In the genomic region with DNA sequence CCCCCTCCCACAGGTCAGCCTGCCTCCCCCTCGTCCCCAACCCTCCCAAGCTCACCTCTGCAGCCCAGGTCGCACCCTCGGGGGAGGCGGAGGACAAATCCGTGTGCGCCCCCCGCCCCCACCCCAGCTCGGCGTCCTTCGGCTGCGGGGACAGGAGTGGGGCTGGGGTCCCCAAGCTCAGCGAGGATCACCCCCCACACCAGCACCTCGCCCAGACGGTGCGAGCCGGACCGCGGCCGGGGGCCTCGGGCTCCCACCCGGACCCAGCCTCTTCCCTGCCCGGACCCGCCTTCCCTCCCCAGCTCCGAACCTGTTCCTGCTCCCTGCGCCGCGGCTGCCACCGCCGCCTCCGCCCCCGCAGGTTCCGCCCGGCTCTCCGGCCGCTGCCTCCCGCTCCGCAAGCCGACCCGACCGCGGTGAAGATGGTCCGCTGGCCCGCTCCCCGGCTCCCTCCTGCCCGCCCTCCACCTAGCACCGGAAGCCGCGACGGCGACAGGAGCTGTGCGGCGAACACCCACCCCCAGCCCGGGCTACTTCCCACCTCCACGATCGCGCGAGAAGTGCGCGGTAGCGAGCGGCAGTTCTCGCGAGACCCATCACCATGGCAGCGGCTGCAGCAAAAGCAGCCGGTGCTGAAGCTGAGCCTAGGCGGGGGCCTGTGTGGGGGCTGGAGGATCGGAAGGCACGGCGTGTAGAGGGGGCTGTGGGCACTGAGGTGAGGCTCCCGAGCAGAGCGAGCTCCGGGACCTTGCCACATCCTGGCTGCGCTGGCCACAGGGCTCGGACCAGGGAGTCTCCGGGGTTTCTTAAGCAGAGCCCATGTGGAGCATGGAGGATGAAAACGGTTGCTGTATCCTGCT, we compare ENCODE assay signal across 7 mouse cellular contexts. TPM values are rescaled to one million over a fixed set of nuclear protein-coding genes. Genes with fewer than 3 reads are reported as not detected.
A peak's percentile ranks its signal among the peaks of the same experiment; 100 is the strongest.
DNase-seq lines count a peak whose midpoint lies in the region; ATAC-seq lines count a peak whose summit lies in the region.

A gene (minus strand): TSS at position 545 of the 860 bp plus-strand sequence.

- DNase-seq in adrenal gland, adult 2 months: peak; percentile 98
- peak; percentile 94 for DNase-seq in embryo, embryonic 11.5 days (ENCODE audit: low read depth, low spot score)
- DNase-seq in gastrocnemius, postnatal 4 days (ENCODE audit: low spot score in 2 of 2): peak; percentile 94 to 96
- peak; percentile 97 for DNase-seq in left cerebral cortex, postnatal 36 days (ENCODE audit: low spot score in 2 of 2)
- DNase-seq in midbrain, embryonic 11.5 days (ENCODE audit: low spot score, missing footprints): peak; percentile 99
- DNase-seq in skeletal muscle tissue, adult 2 months (ENCODE audit: low read depth, low spot score): peak; percentile 95

- peak within 1 kb of the TSS; percentile 97 for H3K4me3 ChIP-seq in intestine, embryonic 16.5 days (ENCODE audit: low read length)
- H3K4me3 ChIP-seq in midbrain, embryonic 11.5 days (ENCODE audit: low read depth, low read length): peak within 1 kb of the TSS; percentile 99

- H3K27ac ChIP-seq in intestine, embryonic 16.5 days (ENCODE audit: low read length): peak within 1 kb of the TSS; percentile 88
- peak within 1 kb of the TSS; percentile 75 for H3K27ac ChIP-seq in midbrain, embryonic 11.5 days (ENCODE audit: low read depth, low read length)

- H3K9ac ChIP-seq in intestine, embryonic 16.5 days (ENCODE audit: low read depth, low read length): peak within 1 kb of the TSS; percentile 96
- H3K9ac ChIP-seq in midbrain, embryonic 11.5 days (ENCODE audit: low read length): peak within 1 kb of the TSS; percentile 93

- peak; percentile 93 for ATAC-seq in intestine, embryonic 16.5 days
- ATAC-seq in midbrain, embryonic 11.5 days (ENCODE audit: low FRiP score): peak; percentile 94

- intact Hi-C loops in left cerebral cortex, postnatal 36 days (cut with DNase I): loop anchor here (5.0 kb wide), 1 partner anchor 34 kb away; no protein-coding TSS in a partner anchor

- H3K36me3 ChIP-seq in intestine, embryonic 16.5 days (ENCODE audit: control insufficient read depth, insufficient read depth, low read length): peaks cover 3% of the 10 kb centered on the region; the same call in 1 of the 2 replicates
- H3K36me3 ChIP-seq in midbrain, embryonic 11.5 days (ENCODE audit: control insufficient read depth, insufficient read depth, low read length): no peaks in the 10 kb centered on the region; the same call in 1 of the 2 replicates

- WGBS in intestine, embryonic 16.5 days: under 1% methylated on average over 65 of the region's 76 CpGs
- WGBS in midbrain, embryonic 11.5 days: under 1% methylated on average over 60 of the region's 76 CpGs

- peak within 1 kb of the TSS; percentile 93 for H3K4me2 ChIP-seq in intestine, embryonic 16.5 days (ENCODE audit: low read depth, low read length)
- peak within 1 kb of the TSS; percentile 82 for H3K4me2 ChIP-seq in midbrain, embryonic 11.5 days

- H3K27me3 ChIP-seq in intestine, embryonic 16.5 days (replicated peaks; ENCODE audit: control insufficient read depth, insufficient read depth, low read length): no peaks in the 10 kb centered on the region
- peaks cover 9% of the 10 kb centered on the region for H3K27me3 ChIP-seq in midbrain, embryonic 11.5 days (ENCODE audit: control insufficient read depth, insufficient read depth, low read length)

- H3K4me1 ChIP-seq in intestine, embryonic 16.5 days (ENCODE audit: control insufficient read depth, insufficient read depth, low read length): peaks cover 12% of the 10 kb centered on the region
- H3K4me1 ChIP-seq in midbrain, embryonic 11.5 days (ENCODE audit: control insufficient read depth, insufficient read depth, low read length): peaks cover 10% of the 10 kb centered on the region

- H3K9me3 ChIP-seq in intestine, embryonic 16.5 days (ENCODE audit: control insufficient read depth, low read length): no peaks in the 10 kb centered on the region
- H3K9me3 ChIP-seq in midbrain, embryonic 11.5 days (ENCODE audit: control insufficient read depth, low read length): no peaks in the 10 kb centered on the region

RNA-seq across cellular contexts. Expression of the gene that starts here (rescaled TPM):
- 100 to 1,000 TPM; 130 to 136 TPM for total RNA-seq in adrenal gland, adult 2 months (2021)
- polyA plus RNA-seq in adrenal gland, adult 2 months (2012; rRNA removed): 82.4 and 106 TPM in 2 replicates
- 10 to 100 TPM; 30.8 to 31.7 TPM for total RNA-seq in gastrocnemius, postnatal 4 days (2021)
- polyA plus RNA-seq in intestine, embryonic 16.5 days (2015; fragmentation: Nextera tagmentation; extraction: Ambion mirVana): 35.4 and 40.1 TPM in 2 replicates
- total RNA-seq in left cerebral cortex, postnatal 36 days (2021): 100 to 1,000 TPM; 721 to 734 TPM
- polyA plus RNA-seq in midbrain, embryonic 11.5 days (2014; fragmentation: Nextera tagmentation; extraction: Ambion mirVana): 28.1 and 33.4 TPM in 2 replicates

Comparison
In these comparisons a context has a peak if more than half of its experiments do, and no peak if none do; other contexts are left out.
1. Peak in every context shown above with its lines: DNase-seq, ATAC-seq, H3K4me3 ChIP-seq and H3K27ac ChIP-seq.
2. RNA of the gene that starts here (total RNA-seq): 721 to 734 TPM in left cerebral cortex, postnatal 36 days; 130 to 136 TPM in adrenal gland, adult 2 months and 30.8 to 31.7 TPM in gastrocnemius, postnatal 4 days; every median in the first group is over 4 times any median in the second.